Mouse (Mus musculus) liver, postnatal 0 days (tissue): ENCODE results near the gene Wwtr1.

Experiments used
- CTCF ChIP-seq: sonication (generic); IDR thresholded peaks from 2 replicates; pipeline ENCODE4 v1.5.1; 2016; ENCODE audit warnings: antibody characterized with exemption, low read depth
- EP300 ChIP-seq: IDR thresholded peaks from 2 replicates; pipeline ENCODE4 v1.6.1; 2016; ENCODE audit warnings: antibody characterized with exemption, low read depth, mild to moderate bottlenecking

- TF ChIP-seq CTCF = no peak
- no peak for TF ChIP-seq EP300
These were observed 106.4 kb downstream of the Wwtr1 start for GRCm38 (mm10) chr3:57469325-57469724.
